Mouse (Mus musculus) olfactory bulb, adult 2 months (tissue): ENCODE results near the gene Fscn2.

ENCODE experiments used
- CTCF ChIP-seq: fragments of 200-500 bp; IDR thresholded peaks from 2 replicates; pipeline ENCODE4 v1.5.1; 2012; ENCODE audit warnings: low read depth, mild to moderate bottlenecking, low read length, moderate library complexity; ENCODE audit not compliant: insufficient read depth
- POLR2A ChIP-seq: fragments of 200-500 bp; IDR thresholded peaks from 2 replicates; pipeline ENCODE4 v1.6.1; 2012; ENCODE audit warnings: mild to moderate bottlenecking, low read depth, low read length, moderate library complexity; ENCODE audit not compliant: insufficient read depth

- no peak for TF ChIP-seq POLR2A
- TF ChIP-seq CTCF, result no peak
These were observed 14.0 kb upstream of the Fscn2 start for GRCm38 (mm10) chr11:120347301-120347700.
